Mouse (Mus musculus) gastrocnemius, adult 2 months (tissue): Measurements from ENCODE around the gene Prkcb. TPM values are rescaled to one million over a fixed set of nuclear protein-coding genes. Genes with fewer than 3 reads are reported as not detected.

Experiments used
- DNase-seq: peaks from one replicate; pipeline ENCODE4 v3.0.0; 2022
- H3K27ac ChIP-seq: fragments of 200-600 bp; 2 replicates; pipeline ENCODE4 v1.8.1; 2022; ENCODE audit warnings: mild to moderate bottlenecking
- H3K4me3 ChIP-seq: fragments of 200-600 bp; 2 replicates; pipeline ENCODE4 v1.8.1; 2022; ENCODE audit warnings: mild to moderate bottlenecking, moderate library complexity
- CTCF ChIP-seq: fragments of 200-600 bp; IDR thresholded peaks from 2 replicates; pipeline ENCODE4 v1.8.1; 2022; ENCODE audit warnings: antibody characterized with exemption, mild to moderate bottlenecking, moderate library complexity
- intact Hi-C: fragments of 180-260 bp; cut with DNase I; formaldehyde crosslinking; loops from one replicate; pipeline ENCODE4 v1.15.1; 2025
- total RNA-seq, 2 experiments: library from RNA; stranded (reverse); gene quantifications; 2 replicates each; pipeline ENCODE4 v1.2.3; 2021

Gene Prkcb
- total RNA-seq, 2 experiments from 2014 or later, result 0.54 to 1.1 TPM

DNA sequence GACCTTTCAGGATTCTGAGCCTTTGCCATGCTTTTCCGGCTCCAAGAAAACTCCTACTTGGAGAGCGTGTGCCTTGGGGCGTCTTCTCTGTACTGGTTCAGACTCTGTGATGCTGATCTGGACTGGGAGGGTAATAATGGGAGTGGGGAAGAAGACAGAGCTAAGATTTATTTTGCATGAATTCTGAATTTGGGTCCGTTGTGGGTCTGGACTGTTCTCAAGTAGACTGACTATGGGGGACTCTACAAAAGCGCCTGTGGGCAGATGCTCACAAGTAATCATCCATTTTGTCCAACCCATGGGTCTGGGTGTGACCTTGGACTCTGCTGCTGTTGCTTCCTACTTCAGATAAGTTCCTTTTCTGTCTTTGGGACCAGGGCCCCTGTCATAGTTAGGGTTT lies 240.1 kb downstream of the Prkcb start:
- Histone ChIP-seq H3K4me3 (no peak overlapping the region), H3K27ac (no peak overlapping the region)
- intact Hi-C loops, result no loop called here
- TF ChIP-seq CTCF, result no peak
- DNase-seq, result no peak

DNA sequence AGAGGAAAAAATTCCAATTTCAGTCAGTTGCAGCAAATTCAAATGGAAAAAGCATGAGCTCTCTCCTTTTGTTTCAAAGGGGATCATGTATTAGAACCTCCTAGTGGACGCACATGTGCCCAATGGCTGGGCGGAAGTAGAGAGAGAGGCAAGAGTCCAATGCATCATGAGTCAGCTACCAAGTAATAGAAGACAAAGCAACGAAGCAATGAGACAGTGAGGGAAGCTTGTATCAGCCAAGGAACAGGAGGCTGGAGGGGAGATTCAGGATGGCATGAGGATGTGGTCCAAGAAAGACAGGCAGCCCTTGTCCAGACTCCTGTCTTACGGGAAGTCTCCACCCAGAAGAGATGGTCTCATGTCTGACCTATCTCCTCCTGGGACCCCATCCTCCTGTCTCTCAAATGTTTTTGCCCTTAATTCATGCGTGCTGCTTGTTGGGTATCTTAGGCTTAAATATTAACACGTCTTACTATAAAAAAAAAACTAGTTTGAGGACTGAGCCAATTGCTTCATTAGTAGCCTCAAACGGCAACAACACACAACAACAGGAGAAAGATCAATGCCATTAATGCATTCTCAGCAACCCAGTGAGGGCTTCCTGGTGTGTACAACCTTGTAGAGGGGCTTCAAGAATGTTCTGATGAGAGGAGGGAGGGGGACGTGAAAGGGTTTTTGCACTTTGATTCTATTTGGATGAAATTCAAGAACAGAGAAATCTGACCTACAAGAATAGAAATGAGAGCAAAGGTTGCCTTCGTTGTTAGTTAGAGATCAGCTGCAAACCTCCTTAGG lies 245.2 kb downstream of the Prkcb start:
- no peak for TF ChIP-seq CTCF
- H3K27ac ChIP-seq, result no peak overlapping the region
- no peak for DNase-seq
- intact Hi-C loops, result no loop called here
- H3K4me3 ChIP-seq, result no peak overlapping the region

DNA sequence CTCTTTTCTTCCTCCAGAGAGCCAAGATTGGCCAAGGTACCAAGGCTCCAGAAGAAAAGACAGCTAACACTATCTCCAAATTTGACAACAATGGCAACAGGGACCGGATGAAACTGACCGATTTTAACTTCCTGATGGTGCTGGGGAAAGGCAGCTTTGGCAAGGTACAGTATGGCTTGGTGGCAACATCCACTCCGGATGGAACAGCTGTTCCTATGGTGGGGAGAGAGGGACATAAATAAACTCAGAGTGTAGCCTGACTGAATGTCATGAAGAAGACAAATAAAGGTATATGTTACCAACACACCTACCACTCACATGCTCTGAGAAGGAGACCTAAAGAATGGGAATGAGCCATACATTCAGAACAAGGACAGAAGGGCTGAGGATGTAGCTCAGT lies 256.1 kb downstream of the Prkcb start:
- intact Hi-C loops, result no loop called here

DNA sequence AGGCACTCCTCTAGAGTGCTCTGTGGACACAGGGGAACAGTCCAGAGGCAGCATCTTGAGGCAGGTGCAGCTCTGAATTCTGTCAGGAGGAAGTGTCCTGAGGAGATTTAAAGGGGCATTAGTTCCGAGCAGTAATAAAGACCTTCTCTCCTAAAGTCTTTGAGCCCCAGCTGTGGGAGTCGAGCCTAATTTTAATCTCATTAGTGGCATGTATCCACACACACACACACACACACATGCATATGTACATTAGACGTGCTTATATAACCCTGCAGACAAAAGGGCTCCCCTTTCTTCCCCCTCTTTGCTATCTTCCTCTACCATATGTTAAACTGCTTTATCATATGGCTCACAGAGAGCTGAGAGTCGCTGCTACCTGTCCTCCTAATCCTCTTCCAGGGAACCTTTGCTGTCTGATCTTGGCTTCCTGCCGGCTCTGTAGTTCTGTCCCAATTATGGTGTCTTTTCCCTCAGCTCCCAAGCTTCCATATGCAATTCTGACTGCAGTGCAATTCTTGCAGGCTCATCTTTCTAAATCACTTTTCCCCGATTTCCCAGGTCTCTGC lies 268.1 kb downstream of the Prkcb start:
- intact Hi-C loops, result no loop called here
- no peak for TF ChIP-seq CTCF
- no peak for DNase-seq
- H3K27ac ChIP-seq, result no peak overlapping the region
- no peak overlapping the region for H3K4me3 ChIP-seq

More for the DNA sequence above, 256.1 kb downstream of the Prkcb start:
- no peak for TF ChIP-seq CTCF
- H3K27ac ChIP-seq, result no peak overlapping the region
- no peak for DNase-seq
- H3K4me3 ChIP-seq, result no peak overlapping the region

DNA sequence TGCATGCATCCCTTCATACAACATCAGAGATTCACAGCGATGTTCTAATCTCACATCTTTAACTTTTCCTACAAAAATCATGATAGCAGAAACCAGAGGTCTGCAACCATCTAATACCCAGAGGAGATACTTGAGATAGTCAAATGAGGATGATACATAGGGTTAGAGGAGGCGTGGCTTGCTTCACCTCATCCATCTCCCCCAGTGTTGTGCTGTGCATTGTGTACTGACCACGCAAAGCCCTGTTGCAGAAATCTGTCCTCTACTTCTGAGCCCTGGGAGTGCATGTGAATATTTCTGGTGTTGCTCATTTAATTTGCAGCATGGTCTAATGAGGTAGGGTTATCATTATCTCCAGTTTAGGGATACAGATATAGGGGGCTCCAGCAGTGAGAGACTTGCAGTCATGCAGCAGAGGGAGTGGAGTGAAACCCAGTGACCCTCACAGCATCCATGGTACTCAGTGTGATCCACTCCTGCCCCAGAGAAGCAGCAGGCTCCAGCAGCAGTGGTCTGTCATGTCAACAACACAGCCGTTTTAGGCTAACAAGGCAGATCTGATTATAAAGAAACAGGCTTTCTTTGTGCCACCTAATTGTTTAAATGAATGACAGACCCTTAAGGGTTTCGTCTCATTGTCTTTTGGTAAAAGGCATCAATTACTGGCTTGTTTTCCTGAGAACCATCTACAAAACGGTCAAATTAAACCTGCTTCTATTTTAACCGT lies 269.7 kb downstream of the Prkcb start:
- H3K4me3 ChIP-seq, result no peak overlapping the region
- intact Hi-C loops, result no loop called here
- DNase-seq, result no peak
- H3K27ac ChIP-seq, result no peak overlapping the region
- no peak for TF ChIP-seq CTCF

DNA sequence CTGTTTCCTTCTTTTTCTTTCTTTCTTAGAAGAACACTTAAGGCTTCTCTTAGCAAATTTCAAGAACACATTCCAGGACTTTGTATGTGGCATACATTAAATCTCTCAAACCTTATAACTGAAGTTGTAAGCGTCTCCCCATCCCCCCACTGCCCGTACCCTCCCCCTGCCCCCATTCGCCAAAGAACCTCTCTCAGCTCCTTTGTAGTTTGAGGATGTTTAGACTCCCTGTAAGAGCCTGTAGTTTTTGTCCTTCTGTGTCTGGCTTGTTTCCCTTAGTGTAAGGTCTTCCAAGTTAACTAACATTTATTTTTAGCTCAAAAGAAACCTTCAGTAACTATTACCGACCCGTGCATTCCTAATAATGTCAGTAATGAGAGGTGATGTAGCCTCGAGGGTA lies 270.4 kb downstream of the Prkcb start:
- no peak for TF ChIP-seq CTCF
- DNase-seq, result no peak
- no peak overlapping the region for H3K4me3 ChIP-seq
- intact Hi-C loops, result no loop called here
- no peak overlapping the region for H3K27ac ChIP-seq

DNA sequence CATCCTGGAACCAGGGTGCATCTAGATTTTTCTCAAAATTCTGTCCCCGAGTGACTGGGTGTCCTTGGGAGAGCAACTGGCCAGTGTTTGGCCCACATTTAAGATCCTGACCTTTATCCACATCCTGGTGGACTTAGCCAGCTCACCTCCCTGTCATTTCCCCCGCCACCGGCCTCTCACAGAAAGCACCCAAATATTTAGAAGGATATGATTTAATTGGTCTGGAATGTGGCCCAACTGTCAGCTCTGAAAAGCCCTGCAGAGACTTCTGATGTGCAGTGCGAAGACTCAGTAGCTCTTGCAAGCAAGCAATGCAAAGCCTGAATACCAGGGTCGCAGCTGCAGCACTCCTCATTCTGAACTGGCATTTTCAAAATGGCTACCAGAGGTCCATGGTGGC lies 274.0 kb downstream of the Prkcb start:
- Histone ChIP-seq H3K4me3 (no peak overlapping the region), H3K27ac (no peak overlapping the region)
- intact Hi-C loops, result no loop called here
- DNase-seq, result no peak
- no peak for TF ChIP-seq CTCF

DNA sequence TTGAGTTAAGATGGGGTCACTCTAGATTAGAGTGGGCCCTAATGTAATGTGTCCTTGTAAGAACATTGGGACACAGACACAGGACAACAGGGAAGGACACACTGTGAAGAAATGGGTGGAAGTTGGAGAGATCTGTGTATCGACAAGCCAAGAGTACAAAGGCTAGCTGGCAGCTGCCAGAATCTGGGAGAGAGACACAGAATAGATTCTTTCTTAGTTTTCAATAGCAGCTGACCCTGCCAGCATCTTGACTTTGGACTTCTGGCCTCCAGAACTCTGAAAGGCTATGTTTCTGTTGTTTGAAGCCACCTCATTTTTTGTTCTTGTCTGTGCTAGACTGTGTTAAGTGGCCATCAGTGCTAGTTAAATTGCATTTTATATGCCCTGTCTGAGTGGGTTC lies 276.8 kb downstream of the Prkcb start:
- TF ChIP-seq CTCF, result no peak
- DNase-seq, result no peak
- Histone ChIP-seq H3K27ac (no peak overlapping the region), H3K4me3 (no peak overlapping the region)
- intact Hi-C loops, result no loop called here

DNA sequence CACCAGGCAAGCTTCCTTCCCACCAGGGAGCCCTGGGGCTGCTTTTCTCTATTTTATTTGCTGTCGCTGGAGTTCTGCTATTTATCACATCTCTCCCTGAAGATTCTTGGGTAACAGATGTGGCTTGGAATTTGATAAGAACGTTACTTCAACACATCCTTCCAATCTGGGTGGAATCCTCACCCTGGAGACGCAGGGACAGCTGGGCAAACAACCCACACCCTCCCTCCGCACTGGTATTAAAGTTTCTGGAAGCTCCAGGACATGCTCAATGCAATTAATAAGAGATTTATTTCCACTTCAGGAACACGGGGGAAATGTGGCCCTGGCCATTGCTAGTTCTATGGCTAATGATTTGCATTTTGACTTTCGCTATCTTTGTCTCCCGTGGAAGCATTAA lies 277.5 kb downstream of the Prkcb start:
- DNase-seq, result no peak
- Histone ChIP-seq H3K4me3 (no peak overlapping the region), H3K27ac (no peak overlapping the region)
- intact Hi-C loops, result no loop called here
- TF ChIP-seq CTCF, result no peak

DNA sequence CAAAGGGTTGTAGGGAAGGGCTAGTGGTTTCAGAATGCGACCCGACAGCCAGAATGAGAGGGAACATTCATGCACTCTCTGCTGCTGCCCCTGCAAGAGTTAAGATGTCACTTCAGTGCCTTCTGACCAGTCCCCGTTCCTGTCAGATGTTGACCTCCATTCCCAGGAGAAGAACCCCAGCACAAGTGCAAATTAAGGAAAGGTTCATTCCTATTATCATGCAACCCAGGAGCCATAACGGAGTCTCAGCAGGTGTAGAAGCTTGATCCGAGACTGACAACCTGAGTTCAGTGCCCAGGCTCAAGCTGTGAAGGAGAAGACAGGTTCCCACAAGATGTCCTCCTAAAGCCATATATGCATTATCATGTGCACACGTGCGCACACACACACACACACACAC lies 280.2 kb downstream of the Prkcb start:
- no peak for TF ChIP-seq CTCF

DNA sequence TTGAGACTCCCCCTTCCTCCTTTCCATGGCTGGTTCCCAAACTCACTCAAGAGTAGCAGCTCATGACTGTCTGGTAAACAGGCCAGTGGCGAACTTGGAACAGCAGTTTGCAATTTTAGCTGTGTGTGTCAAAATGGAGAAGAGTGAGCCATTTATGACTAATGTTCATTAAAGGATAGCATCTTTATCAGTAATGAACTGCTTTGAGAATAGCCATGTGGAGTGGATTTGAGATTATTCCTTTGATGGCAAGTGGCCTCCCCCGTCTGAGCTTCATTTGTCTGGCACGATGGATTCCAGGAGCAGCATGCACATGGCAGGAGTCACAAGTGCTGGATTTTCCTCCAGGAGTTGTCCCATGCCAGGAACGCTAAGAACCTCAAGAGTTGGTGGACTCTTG lies 281.9 kb downstream of the Prkcb start:
- no peak overlapping the region for H3K27ac ChIP-seq
- intact Hi-C loops, result no loop called here
- no peak overlapping the region for H3K4me3 ChIP-seq
- no peak for DNase-seq
- no peak for TF ChIP-seq CTCF

More for the DNA sequence above, 280.2 kb downstream of the Prkcb start:
- Histone ChIP-seq H3K27ac (no peak overlapping the region), H3K4me3 (no peak overlapping the region)
- DNase-seq, result no peak
- intact Hi-C loops, result no loop called here

DNA sequence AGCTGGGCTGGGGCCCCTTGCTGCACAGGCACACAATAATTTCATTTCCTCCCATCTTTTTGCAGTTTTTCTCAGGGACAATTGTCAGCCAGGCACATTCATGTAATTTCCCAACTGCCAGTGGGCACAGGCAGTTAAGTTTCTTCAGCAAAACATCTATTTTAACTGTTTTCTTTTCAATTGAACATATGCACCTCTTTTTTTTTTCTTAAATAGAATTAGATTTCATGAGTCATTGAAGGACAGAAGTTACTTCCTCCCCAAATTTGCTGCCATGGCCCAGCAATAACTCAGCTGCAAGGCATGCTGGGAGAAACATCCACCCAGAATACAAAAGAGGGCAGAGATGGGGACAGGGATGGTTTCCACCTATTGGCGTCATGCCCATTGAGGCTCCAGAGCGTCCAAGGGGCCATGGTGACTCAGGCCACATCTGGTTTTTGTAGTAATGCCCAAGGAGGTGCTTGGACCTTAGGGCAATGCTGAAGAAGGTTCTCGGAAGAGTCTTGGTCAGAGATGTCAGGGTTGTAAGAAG lies 284.6 kb downstream of the Prkcb start:
- TF ChIP-seq CTCF, result no peak
- Histone ChIP-seq H3K4me3 (no peak overlapping the region), H3K27ac (no peak overlapping the region)
- no peak for DNase-seq
- intact Hi-C loops, result no loop called here

DNA sequence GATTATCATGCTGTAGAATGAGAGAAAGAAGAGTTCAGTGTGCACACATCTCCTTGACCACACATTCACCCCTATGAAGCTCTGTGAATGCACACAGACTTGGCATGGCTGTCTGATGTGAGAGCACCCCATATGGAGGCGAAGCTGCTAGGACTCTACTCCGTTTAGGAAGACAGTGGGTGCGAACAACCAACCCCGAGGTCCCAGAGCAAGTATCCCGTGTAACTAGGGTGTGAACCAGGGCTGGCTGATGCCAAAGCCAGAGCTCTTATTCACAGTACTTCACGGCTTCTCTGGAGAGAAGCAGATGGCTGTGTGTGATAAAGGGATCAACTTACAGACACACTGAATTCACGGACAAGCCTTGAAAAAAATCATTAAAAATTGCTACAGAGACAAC lies 285.9 kb downstream of the Prkcb start:
- H3K4me3 ChIP-seq, result no peak overlapping the region
- intact Hi-C loops, result no loop called here
- no peak overlapping the region for H3K27ac ChIP-seq
- TF ChIP-seq CTCF, result no peak
- no peak for DNase-seq
